Mouse (Mus musculus): ENCODE results near the gene Mrgpra4. TPM values are rescaled to one million over a fixed set of nuclear protein-coding genes. Genes with fewer than 3 reads are reported as not detected.

Gene Mrgpra4
- not detected in 2 replicates for polyA plus RNA-seq (2015; fragmentation: Nextera tagmentation; extraction: Ambion mirVana)

GRCm38 (mm10) chr7:47981995-47982394 is at the start of gene Mrgpra4:
Gene Mrgpra4 (minus strand): TSS chr7:47982095.
- no peaks in the 10 kb centered on the region for H3K27me3 ChIP-seq (ENCODE audit: insufficient read depth, low read length)
- no peak for ATAC-seq (ENCODE audit: low FRiP score, low TSS enrichment)
- H3K4me2 ChIP-seq (replicated peaks; ENCODE audit: low read depth, low read length) = no peak within 1 kb of the TSS
- no peaks in the 10 kb centered on the region for H3K4me1 ChIP-seq (ENCODE audit: insufficient read depth, low read length)
- no peak within 1 kb of the TSS for H3K9ac ChIP-seq (replicated peaks; ENCODE audit: low read length)
- 55% methylated on average over 1 of the region's 1 CpGs for WGBS
- no peaks in the 10 kb centered on the region for H3K9me3 ChIP-seq (ENCODE audit: low read length)
- H3K36me3 ChIP-seq (ENCODE audit: insufficient read depth, low read length) = no peaks in the 10 kb centered on the region
- no peak within 1 kb of the TSS for H3K27ac ChIP-seq (ENCODE audit: low read length)
- no peak within 1 kb of the TSS for H3K4me3 ChIP-seq (ENCODE audit: low read length)

GRCm38 (mm10) chr7:48027497-48027896 is 45.6 kb upstream of the Mrgpra4 start, which contains the start of gene Mrgprx1:
Gene Mrgprx1 (minus strand): TSS chr7:48027597.
- ATAC-seq (ENCODE audit: low FRiP score, low TSS enrichment) = no peak
- 88% methylated on average over 3 of the region's 3 CpGs for WGBS
- Histone ChIP-seq H3K4me3 (ENCODE audit: low read length) (no peak within 1 kb of the TSS), H3K9ac (replicated peaks; ENCODE audit: low read length) (no peak within 1 kb of the TSS), H3K4me2 (replicated peaks; ENCODE audit: low read depth, low read length) (no peak within 1 kb of the TSS), H3K36me3 (ENCODE audit: insufficient read depth, low read length) (no peaks in the 10 kb centered on the region), H3K27me3 (ENCODE audit: insufficient read depth, low read length) (no peaks in the 10 kb centered on the region), H3K9me3 (ENCODE audit: low read length) (no peaks in the 10 kb centered on the region), H3K27ac (ENCODE audit: low read length) (no peak within 1 kb of the TSS), H3K4me1 (ENCODE audit: insufficient read depth, low read length) (no peaks in the 10 kb centered on the region)

- ATAC-seq (ENCODE audit: low FRiP score, low TSS enrichment) = no peak
- no peak overlapping the region for H3K27ac ChIP-seq (ENCODE audit: low read length)
- H3K4me3 ChIP-seq (ENCODE audit: low read length) = no peak overlapping the region
- H3K4me2 ChIP-seq (replicated peaks; ENCODE audit: low read depth, low read length) = no peak overlapping the region
- no peaks in the 10 kb centered on the region for H3K27me3 ChIP-seq (ENCODE audit: insufficient read depth, low read length)
- H3K36me3 ChIP-seq (ENCODE audit: insufficient read depth, low read length) = no peaks in the 10 kb centered on the region
- H3K4me1 ChIP-seq (ENCODE audit: insufficient read depth, low read length) = no peaks in the 10 kb centered on the region
- no peaks in the 10 kb centered on the region for H3K9me3 ChIP-seq (ENCODE audit: low read length)
- H3K9ac ChIP-seq (replicated peaks; ENCODE audit: low read length) = no peak overlapping the region
- 46% methylated on average over 2 of the region's 2 CpGs for WGBS
These were observed 36.0 kb upstream of the Mrgpra4 start for GRCm38 (mm10) chr7:48017874-48018273.

GRCm38 (mm10) chr7:47995689-47996088 is 13.8 kb upstream of the Mrgpra4 start:
- Histone ChIP-seq H3K4me2 (replicated peaks; ENCODE audit: low read depth, low read length) (no peak overlapping the region), H3K9ac (replicated peaks; ENCODE audit: low read length) (no peak overlapping the region), H3K36me3 (ENCODE audit: insufficient read depth, low read length) (no peaks in the 10 kb centered on the region), H3K27ac (ENCODE audit: low read length) (no peak overlapping the region), H3K4me3 (ENCODE audit: low read length) (no peak overlapping the region), H3K27me3 (ENCODE audit: insufficient read depth, low read length) (no peaks in the 10 kb centered on the region), H3K4me1 (ENCODE audit: insufficient read depth, low read length) (no peaks in the 10 kb centered on the region), H3K9me3 (ENCODE audit: low read length) (no peaks in the 10 kb centered on the region)
- ATAC-seq (ENCODE audit: low FRiP score, low TSS enrichment) = no peak
- WGBS = 72% methylated on average over 3 of the region's 3 CpGs

- no peak overlapping the region for H3K4me3 ChIP-seq (ENCODE audit: low read length)
- H3K36me3 ChIP-seq (ENCODE audit: insufficient read depth, low read length) = no peaks in the 10 kb centered on the region
- no peaks in the 10 kb centered on the region for H3K27me3 ChIP-seq (ENCODE audit: insufficient read depth, low read length)
- H3K4me2 ChIP-seq (replicated peaks; ENCODE audit: low read depth, low read length) = no peak overlapping the region
- H3K27ac ChIP-seq (ENCODE audit: low read length) = no peak overlapping the region
- no peak for ATAC-seq (ENCODE audit: low FRiP score, low TSS enrichment)
- H3K4me1 ChIP-seq (ENCODE audit: insufficient read depth, low read length) = no peaks in the 10 kb centered on the region
- no peaks in the 10 kb centered on the region for H3K9me3 ChIP-seq (ENCODE audit: low read length)
- no peak overlapping the region for H3K9ac ChIP-seq (replicated peaks; ENCODE audit: low read length)
- 52% methylated on average over 1 of the region's 1 CpGs for WGBS
These were observed 4.9 kb upstream of the Mrgpra4 start for GRCm38 (mm10) chr7:47986752-47987151.

Other genes with a start within 250 kb of the Mrgpra4 start
- not detected in 2 replicates for gene Mrgprx1, start 45.5 kb upstream of the Mrgpra4 start, polyA plus RNA-seq (2015; fragmentation: Nextera tagmentation; extraction: Ambion mirVana)
- not detected in 2 replicates for gene Mrgprb5, start 186.9 kb upstream of the Mrgpra4 start, polyA plus RNA-seq (2015; fragmentation: Nextera tagmentation; extraction: Ambion mirVana)
- gene Mrgprb4, start 217.2 kb upstream of the Mrgpra4 start, polyA plus RNA-seq (2015; fragmentation: Nextera tagmentation; extraction: Ambion mirVana) = not detected in 2 replicates